Mouse (Mus musculus): ENCODE results near the gene Elovl6.

Gene Elovl6

GRCm38 (mm10) chr3:129541456-129541855, 9.3 kb downstream of the Elovl6 start:
- DNase-seq (ENCODE audit: low spot score in 2 of 2), result no peak

DNA sequence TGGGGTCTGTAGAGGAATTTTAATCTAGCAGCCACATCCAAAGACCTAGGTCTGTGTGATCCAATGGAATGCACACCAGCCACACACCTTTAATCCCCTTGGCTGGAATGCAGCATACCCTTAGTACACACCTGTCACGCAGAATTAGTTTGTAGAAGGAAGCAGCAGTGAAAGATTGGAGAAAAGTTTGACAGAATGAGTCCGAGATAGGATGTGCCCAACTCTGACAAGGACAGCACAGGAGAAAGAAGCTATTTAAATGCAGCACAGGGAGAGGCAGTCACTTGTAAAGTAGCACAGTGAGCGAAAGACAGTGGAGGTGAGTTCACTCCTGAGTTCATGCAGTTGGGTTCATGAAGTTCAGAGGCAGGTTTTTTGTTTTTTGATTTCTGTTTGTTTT, 11.2 kb downstream of the Elovl6 start:
- no peak for DNase-seq (ENCODE audit: low spot score in 2 of 2)

DNA sequence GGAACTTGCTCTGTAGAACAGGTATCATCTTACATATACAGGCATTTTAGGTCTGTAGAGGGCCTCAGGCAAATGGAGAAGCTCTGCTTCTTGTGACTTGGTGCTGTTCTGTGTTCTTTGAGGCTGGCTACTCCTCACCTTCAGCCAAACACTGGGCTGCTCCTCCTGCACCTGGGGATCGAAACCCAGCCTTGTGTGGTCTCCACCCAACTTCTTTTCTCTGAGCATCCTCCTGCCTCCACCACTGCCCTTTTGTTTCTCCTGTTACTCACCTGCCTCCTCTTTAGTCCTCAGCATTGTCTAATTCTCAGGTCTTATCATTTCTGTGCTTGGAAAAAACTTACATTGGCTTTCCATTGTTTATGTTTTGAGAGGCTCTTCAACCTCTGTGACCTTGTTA, 12.1 kb downstream of the Elovl6 start:
- no peak for DNase-seq (ENCODE audit: low spot score in 2 of 2)

DNA sequence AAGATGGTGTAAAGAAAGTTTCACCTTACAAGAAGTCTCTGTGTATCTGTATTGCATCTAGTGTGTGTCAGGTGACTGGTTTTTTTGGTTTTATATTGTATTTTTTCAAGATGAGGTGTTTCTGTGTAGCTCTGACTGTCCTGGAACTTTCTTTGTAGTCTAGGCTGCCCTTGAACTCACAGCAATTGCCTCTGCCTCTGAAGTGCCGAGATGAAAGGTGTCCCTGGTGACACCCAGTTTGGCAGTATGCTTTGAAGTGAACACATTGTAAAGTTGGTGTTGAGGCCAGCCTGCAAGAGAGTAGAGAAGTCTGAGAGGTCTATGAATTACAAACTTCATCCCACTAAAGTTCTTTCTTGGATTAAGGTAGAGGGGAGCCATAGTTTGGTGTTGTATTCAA, 13.1 kb downstream of the Elovl6 start:
- DNase-seq (ENCODE audit: low spot score in 2 of 2), result no peak

DNA sequence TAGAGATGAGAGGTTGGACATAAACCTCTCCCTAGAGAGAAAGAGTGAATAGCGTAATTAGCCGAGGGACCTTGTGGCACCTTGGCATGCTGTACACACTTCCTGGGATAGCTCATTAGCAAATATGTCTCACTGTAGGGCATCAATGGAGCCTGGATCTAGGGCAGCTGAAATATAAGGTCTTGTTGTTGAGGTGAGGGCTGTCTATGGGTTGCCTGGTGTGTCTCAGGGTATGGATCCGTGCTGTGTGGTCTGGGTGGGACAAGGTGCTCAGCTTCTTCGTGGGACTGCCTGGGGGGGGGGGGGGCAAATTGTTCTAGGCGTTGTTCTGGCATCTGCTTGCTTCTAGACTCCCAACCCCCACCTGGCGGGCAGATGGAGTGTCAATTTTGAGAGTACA, 13.6 kb downstream of the Elovl6 start:
- DNase-seq (ENCODE audit: low spot score in 2 of 2), result no peak

DNA sequence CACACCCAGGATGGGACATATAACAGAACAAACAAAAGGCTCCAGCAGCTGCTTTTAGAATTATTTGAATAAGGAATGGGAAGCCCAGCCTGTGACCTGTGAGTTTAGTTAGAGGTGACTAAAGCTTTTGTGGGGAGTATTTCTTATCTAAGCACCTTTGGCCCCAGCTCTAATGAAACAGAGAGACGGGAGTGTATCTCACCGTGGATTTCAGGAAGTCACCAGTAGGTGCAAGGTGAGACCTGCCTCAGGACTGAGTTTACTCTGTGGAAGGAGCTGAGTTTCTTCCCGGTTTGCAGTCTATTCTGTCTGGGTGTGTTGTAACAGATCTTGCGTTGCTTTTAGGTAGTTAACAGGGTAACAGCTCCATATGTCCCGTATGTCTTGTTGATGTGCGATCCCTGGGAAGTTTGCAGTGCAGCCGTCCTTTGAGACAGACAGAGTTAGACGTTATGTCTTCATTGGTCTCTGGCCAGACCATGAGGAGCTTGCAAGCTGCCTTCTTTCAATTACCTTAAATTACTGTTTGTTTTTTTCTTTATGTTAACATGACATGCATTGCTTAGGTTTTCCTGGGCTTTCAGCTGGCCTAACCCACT, 15.8 kb downstream of the Elovl6 start:
- DNase-seq (ENCODE audit: low spot score in 2 of 2), result no peak

- DNase-seq (ENCODE audit: low spot score in 2 of 2), result no peak
Observed at GRCm38 (mm10) chr3:129548760-129549159, 16.6 kb downstream of the Elovl6 start.

GRCm38 (mm10) chr3:129549546-129549945, 17.4 kb downstream of the Elovl6 start:
- DNase-seq (ENCODE audit: low spot score in 2 of 2), result no peak

GRCm38 (mm10) chr3:129551581-129552290, 19.6 kb downstream of the Elovl6 start:
- DNase-seq (ENCODE audit: low spot score in 2 of 2), result no peak

DNA sequence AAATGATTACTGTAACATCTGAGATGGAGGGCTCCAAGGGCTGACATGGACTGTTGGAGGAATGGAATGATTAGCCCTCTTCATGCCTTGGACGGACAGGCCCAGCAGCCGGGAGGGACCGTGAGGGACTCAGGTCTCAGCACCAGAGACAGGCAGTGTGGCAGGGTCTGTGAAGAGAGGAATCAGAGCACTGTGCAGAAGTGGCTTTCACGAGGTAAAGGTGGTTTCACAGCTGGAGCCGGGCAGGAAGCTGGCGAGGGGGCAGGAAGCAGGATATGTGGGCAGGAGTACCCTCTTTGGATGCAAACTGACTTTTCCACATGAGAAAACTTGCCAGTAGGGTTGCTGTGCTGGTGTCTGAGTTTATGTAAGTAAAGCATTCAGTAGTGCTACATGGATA, 20.2 kb downstream of the Elovl6 start:
- DNase-seq (ENCODE audit: low spot score in 2 of 2), result no peak

GRCm38 (mm10) chr3:129553173-129553572, 21.0 kb downstream of the Elovl6 start:
- no peak for DNase-seq (ENCODE audit: low spot score in 2 of 2)

- no peak for DNase-seq (ENCODE audit: low spot score in 2 of 2)
Observed at GRCm38 (mm10) chr3:129553661-129554060, 21.5 kb downstream of the Elovl6 start.

- no peak for DNase-seq (ENCODE audit: low spot score in 2 of 2)
Observed at GRCm38 (mm10) chr3:129554436-129554835, 22.3 kb downstream of the Elovl6 start.

DNA sequence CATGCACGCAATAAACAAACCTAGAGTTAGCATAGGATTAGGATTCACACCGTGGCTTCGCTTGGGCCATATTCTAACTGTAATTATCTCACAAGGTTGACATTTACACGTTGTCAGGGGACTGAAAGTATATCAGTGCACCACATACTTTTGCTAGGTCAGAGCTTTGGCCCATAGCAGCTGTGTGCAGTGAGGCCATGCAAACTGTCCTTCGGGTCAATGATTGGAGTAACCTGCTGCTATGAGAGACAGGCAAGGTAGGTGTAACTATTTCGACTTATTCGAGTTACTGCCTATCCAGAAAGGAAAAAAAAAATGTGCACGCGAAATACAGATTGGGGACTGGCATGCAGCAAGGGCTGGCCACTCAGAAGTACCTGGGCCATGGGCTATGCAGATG, 24.9 kb downstream of the Elovl6 start:
- no peak for DNase-seq (ENCODE audit: low spot score in 2 of 2)

DNA sequence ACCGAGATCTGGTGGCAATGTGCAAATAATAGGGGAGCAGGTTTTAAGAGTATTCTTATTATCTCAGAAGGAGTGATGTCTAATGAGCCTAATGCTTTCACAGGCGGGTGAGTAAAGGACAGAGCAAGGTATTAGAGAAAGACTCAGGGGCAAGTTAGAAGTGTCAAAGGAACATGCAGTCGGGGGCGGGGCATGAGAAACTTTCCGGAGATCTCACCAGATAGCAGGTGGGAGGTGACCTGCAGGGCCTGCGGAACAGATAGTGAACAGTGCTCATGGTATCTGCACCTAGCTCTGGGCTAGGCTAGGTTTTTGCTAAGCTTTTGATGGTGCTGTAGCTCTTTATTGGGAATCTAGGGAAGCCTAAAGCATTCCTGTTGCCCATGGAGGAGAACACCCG, 25.4 kb downstream of the Elovl6 start:
- no peak for DNase-seq (ENCODE audit: low spot score in 2 of 2)

DNA sequence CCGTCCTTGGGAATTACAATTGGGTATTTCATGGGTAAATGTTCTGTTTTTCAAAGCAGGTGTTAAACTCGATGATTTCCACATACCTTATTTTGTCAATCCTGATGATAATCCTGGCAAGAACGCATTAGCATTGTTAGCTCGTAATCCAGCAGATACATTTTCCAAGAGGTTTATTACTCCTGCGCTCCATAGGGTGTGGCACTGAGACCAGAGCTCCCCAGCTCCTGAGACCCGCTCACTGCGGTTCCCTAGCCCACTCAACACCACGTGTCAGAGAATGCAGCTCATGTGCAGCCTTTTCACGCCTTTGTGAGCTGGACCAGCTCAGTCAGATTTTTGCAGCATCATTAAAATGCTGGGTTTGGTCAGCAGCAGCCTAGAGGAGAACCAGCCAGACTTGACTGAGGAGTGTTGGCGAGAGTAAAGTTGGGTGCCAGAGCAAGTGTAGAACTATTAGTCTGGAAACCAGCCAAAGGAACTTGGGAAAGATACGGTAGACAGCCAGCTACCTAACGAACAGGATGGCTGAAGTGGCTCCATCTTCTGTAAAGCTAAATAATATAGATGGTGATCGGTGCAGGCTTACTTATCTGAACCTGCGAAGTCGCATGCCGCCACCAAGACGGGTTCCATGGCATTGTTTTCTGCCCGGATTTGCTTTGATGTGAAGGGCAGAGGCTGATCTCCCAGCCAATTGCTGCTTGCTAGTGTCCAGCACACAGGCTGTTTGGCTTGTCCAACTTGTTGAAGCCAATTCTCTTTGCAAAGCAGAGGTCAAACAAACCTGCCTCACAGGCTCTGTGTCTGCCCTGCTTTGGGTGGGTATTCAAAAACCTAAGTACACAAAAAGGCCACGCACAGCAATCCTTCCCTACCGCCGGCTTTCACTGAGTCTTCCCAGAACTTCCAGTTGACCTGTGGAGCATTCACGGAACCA, 26.1 kb downstream of the Elovl6 start:
- DNase-seq (ENCODE audit: low spot score in 2 of 2), result no peak

- no peak for DNase-seq (ENCODE audit: low spot score in 2 of 2)
Observed at GRCm38 (mm10) chr3:129560068-129560467, 27.9 kb downstream of the Elovl6 start.

GRCm38 (mm10) chr3:129561011-129561410, 28.9 kb downstream of the Elovl6 start:
- peak; percentile 13 to 24 for DNase-seq (ENCODE audit: low spot score in 2 of 2)

DNA sequence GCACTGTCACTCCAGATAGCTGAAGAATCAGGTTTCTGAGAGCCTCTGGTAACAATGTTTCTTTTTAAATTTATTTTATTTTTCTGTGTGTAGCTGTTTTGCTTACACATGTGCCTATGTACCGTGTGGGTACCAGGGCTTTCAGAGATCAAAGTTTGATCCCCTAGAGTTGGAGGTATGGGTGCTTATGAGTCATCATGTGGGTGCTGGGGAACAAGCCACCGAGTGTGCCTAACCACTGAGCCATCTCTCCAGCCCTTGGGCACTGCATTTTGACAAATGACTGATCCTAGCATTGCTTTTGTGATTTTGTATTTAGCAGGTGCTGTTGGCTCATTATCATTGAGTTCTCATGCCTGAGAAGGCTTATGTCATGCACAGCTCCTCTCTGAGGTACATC, 29.7 kb downstream of the Elovl6 start:
- DNase-seq (ENCODE audit: low spot score in 2 of 2), result no peak

DNA sequence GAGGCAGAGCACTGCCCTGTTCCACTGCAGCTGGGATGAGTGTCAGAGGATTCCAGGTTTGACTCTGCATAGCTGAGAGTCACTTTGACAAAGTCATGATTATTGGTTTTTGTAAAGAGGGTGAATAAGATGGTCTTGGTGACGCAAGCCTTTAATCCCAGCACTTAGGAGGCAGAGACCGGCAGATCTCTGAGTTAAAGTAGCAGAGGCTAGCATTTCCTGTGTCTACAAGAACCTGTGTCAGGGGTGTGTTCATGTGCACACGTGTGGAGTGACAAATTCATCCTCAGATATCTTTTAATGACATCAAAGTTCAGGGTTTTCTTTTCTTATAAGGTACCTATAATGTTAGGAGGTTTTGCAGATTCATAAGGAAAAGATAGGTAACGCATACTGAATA, 30.3 kb downstream of the Elovl6 start:
- DNase-seq (ENCODE audit: low spot score in 2 of 2), result no peak

- DNase-seq (ENCODE audit: low spot score in 2 of 2), result no peak
Observed at GRCm38 (mm10) chr3:129563807-129564206, 31.7 kb downstream of the Elovl6 start.

- DNase-seq (ENCODE audit: low spot score in 2 of 2), result no peak
Observed at GRCm38 (mm10) chr3:129564852-129565251, 32.7 kb downstream of the Elovl6 start.

DNA sequence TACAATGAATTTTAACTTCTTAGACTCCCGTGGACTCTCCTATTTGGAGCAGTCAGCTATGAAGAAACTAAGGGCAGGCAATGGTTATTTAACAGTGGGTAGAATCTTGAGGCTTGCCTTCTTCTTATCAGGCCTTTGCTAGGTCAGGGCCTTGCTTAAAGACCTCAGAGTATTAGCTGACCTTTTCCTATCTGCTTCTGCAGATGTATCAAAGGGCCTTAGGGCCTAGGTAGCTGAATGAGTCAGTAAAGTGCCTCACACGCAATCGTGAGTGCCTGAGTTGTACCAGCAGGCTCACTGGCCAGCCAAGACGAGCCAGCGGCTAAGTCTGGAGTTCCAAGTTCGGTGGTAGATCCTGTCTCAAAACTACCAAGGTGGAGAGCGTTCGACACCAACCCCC, 33.3 kb downstream of the Elovl6 start:
- DNase-seq (ENCODE audit: low spot score in 2 of 2), result no peak
